Mouse (Mus musculus): ENCODE measurements at regions not wholly inside any gene's neighbourhood (a gene's known extent, or its start where the extent isn't known, plus 50 kb on each side); places are given as distances from the start of the nearest gene placed in this dataset.
A peak's percentile ranks its signal among the peaks of the same experiment; 100 is the strongest.
"Not testable (repeated sequence)": the region's sequence is repeated elsewhere in the genome, so short reads cannot be mapped to it uniquely, and the experiment has no call there.

- no peak for DNase-seq
Observed at GRCm38 (mm10) chr4:10670846-10671428, 203.4 kb upstream of the 2610301B20Rik start.

DNA sequence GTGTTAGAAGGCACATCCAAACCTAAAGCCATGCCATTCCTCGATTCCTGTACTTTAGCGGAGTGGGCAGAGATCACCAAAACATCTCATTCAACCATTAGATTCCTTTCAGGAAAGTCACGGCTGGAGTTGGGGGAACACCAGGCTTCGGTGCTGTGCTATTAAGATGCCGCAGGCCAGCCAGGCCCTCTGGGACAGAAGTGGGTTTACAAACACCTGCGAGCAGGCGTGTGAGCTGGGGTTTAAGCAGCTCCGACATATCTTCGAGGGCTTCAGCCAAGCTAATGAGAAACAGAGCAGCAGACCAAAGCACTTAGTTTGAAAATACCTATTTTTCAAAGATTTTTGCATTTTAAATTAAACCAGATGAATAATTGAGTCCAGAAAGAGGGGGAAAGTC is 183.2 kb upstream of the 2610301B20Rik start:
- no peak for DNase-seq

DNA sequence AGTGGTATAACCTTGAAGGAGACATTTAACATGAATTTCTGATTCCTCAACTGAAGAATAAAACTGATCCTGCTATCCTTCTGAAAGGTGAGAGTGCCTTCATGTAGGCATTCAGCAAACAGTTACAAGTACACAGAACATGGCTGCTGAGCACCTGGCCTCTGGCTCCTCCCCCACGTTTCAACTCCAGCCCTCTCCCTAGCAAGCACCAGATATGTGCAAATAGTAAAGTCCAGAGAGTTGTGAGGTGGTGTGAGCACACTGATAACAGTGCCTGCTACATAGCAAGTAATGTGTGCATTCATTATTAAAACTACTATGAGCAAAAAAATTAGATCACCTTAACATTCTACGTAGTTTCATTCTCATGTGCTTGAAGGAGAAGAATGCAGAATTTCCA is 181.4 kb upstream of the 2610301B20Rik start:
- DNase-seq: no peak

DNA sequence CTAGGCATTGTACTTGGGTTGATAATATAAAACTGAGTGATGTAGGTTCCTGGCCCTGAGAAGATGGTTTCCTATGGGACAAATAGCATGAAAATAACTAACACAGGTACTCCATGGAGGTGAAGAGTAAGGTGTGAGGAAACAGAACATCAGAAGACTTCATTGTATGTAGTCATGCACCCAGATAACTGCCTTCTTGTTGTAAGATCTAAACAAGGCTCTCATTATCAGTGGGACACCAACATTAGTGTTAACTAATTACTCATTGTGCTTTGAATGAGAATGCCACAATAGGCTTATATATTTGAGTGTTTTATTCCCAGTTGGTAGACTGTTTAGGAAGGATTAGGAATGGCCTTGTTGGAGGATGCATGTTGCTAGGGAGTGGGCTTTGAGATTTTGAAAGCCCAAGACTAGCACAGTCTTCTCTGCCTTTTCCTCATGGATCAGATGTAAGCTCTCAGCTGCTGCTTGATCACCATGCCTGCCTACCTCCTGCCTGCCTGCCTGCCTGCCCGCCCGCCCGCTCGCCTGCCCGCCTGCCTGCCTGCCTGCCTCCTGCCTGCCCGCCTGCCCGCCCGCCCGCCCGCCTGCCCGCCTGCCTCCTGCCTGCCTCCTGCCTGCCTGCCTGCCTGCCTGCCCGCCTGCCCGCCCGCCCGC is 180.7 kb upstream of the 2610301B20Rik start:
- DNase-seq: no peak

DNA sequence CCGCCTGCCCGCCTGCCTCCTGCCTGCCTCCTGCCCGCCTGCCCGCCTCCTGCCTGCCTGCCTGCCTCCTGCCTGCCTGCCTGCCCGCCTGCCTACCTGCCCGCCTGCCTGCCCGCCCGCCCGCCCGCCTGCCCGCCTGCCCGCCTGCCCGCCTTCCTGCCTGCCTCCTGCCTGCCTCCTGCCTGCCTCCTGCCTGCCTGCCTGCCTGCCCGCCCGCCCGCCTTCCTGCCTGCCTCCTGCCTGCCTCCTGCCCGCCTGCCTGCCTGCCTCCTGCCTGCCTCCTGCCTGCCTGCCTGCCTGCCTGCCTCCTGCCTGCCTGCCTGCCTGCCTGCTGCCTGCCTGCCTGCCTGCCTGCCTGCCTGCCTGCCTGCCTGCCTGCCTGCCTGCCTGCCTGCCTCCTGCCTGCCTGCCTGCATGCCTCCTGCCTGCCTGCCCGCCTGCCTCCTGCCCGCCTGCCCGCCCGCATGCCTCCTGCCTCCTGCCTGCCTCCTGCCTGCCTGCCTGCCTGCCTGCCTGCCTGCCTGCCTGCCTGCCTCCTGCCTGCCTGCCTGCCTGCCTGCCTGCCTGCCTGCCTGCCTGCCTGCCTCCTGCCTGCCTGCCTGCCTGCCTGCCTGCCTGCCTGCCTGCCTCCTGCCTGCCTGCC is 180.1 kb upstream of the 2610301B20Rik start:
- not testable (repeated sequence) for DNase-seq

DNA sequence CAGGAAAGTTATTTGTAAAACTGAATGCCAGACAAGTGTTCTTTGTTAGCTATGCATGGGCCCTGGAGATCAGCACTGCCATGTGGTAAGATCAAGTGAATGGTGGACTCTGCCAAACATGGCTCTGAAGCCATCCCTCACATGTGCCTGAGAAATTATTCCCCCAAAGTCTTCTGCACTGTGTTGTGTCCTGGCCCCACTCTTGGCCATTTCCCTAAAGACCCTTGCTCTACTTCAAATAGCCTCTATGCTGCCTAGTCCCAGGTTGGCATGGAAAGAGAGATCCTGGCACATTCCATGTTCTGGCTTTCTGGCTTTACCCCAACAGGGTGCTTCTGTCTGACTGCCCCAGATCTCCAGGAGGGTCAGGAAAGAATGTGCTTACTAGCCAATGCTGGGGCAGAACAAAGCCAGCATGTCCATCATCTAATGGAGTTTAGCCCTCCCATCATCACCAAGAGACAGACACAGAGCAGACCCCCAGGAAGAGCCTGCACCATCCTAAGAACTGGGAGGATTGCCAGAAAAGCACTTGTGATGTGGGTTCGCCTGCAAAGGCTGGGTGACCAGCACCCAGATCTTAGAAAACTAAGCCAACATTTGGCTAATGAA is 177.0 kb upstream of the 2610301B20Rik start:
- no peak for DNase-seq

DNA sequence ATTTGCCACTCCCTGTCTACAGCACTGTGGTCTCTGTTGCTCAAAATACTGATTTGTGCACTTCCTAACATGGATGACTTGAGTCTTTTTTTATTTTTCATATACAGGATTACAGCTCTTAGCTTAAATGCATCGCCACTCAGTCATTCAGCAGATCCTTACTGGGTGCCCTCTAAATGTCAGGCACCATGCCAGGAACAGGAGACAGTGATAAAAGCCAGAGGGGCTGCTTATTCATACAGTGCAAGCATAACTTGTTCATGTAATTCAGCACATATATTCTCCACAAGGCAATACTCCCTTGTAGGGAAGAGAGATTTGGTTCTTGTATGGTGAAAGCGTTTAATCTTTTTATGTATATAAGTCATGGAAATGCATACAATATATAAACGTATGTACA is 175.7 kb upstream of the 2610301B20Rik start:
- peak; percentile 37 for DNase-seq

DNA sequence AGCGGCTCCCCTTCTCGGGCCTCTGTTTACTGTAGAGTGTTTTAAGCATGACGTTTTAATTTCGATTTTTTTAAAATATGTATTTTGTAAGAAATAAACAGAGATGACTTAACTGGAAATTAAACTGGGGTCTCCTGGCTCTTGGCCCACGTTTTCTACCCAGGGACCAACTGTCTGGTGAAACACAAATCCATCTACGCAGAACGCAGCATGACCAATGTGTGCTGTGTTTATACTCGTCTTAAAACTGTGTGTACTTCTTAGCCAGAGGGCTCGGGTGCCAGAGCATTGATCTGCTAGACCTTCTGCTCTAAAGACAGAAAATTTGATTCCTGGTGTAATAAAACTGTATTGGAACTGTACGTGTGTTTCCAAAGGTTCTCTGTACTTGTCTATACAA is 172.8 kb upstream of the 2610301B20Rik start:
- no peak for DNase-seq

DNA sequence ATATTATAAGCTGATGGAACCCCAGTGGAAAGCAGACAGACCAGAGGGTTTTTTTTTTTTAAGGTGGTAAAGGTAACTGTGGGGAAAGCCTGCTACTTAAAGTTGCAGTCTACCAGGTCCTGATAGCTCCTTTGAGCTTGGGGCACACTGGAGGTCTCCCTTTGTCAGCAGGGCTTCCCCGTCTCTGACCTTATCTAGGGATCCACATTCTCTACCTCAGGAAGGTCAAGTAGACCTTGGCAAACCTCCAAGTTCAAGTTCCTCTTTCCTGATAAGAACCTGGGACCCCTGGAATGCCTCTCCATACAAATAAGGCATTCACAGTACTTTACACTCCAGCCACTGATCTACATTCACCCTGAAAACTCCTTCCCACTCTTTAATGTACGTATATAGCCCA is 171.1 kb upstream of the 2610301B20Rik start:
- DNase-seq: no peak

GRCm38 (mm10) chr4:10707016-10707657 is 167.2 kb upstream of the 2610301B20Rik start:
- peak; percentile 42 for DNase-seq

DNA sequence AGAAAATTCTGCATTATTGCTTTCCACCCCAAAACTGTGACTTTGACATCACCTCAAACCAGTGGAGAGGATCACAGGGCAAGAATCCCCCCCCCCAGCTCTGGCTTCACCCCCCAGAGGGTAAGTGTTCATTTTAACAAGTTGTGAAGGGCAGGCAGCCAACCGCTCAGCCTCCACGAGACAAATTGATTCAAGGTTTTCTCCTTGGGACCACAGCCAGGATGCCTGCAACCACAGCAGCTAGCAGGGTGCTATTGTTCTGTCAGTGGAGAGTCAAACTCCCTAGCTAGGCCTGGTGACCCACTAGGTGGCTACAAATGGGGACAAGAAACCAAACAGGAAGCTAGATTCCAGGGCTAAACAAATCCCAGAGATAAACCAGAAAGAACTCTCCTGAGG is 166.6 kb upstream of the 2610301B20Rik start:
- DNase-seq: peak; percentile 86

- no peak for DNase-seq
Observed at GRCm38 (mm10) chr4:10711939-10712533, 162.3 kb upstream of the 2610301B20Rik start.

GRCm38 (mm10) chr4:10723341-10723740 is 151.0 kb upstream of the 2610301B20Rik start:
- no peak for DNase-seq

GRCm38 (mm10) chr4:10727894-10728293 is 146.4 kb upstream of the 2610301B20Rik start:
- no peak for DNase-seq

DNA sequence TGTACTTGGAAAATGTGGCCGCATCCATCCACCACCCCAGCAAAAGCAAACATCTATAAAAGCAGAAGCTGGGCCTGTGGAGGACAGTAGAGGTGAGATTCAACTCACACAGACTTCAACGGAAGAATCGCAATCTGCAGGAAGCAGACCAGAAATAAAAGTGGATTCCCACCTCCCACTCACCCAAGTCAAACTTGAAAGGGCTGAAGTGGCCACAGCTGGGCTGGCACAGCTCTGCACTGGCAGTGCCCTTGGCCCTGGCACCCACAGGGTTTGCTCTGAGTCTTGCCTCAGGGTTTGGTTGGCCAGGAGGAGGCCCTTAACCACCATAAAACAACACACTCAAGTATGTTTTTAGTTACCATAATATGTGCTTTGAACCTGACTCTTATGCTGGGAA is 129.1 kb upstream of the 2610301B20Rik start:
- no peak for DNase-seq

GRCm38 (mm10) chr4:10748816-10749215 is 125.5 kb upstream of the 2610301B20Rik start:
- no peak for DNase-seq

DNA sequence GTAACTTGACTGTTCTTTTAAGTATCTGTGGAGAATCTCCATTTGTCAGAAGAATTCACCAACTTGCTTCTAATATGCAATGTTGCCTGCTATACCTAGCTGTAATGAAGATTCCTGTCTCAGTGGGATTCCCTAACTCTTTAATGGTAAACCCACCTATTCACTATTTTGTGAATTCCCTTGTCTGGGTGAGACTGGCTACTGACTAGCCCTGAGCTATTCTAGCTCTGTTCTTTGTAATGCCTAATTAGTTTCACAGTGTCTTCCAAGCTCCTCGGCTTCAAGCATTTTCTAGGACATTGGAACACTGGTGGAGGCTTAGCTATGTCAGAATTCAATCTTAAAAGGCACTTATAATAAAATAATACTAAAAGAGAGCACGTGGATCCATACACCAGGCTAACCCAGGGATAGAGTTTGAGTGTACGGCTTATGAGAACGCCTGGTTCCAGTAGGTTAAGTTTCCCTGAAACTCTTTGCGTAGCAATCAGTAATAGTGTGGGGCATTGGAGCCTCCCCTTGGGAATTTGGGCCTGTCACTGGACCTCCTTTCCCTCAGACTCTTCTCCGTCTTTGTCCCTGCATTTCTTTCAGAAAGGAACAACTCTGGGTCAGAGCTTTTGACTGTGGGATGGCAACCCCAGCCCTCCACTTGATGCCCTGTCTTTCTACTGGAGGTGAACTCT is 123.8 kb upstream of the 2610301B20Rik start:
- not testable (repeated sequence) for DNase-seq

DNA sequence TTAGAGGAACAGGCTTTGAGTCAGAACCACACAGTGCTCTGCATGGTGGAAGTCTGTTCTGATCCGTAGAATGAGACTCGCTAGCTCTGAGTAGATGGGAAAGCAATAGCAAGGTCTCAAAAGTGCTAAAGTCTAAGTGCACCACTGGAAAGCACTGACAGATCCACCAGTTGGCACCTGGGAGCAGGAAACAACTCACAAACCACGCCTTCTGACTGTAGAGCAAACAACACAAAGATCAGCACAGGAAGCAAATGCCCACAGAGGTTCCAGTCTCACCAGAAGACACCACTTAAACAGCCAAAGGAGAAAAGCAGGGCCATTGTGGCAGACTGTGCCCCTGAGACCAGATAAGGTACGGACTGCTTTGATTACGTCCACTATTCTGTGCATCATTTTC is 121.1 kb upstream of the 2610301B20Rik start:
- no peak for DNase-seq

GRCm38 (mm10) chr4:10759491-10759890 is 114.8 kb upstream of the 2610301B20Rik start:
- DNase-seq: no peak

GRCm38 (mm10) chr4:10767676-10768075 is 106.6 kb upstream of the 2610301B20Rik start:
- DNase-seq: peak; percentile 20

DNA sequence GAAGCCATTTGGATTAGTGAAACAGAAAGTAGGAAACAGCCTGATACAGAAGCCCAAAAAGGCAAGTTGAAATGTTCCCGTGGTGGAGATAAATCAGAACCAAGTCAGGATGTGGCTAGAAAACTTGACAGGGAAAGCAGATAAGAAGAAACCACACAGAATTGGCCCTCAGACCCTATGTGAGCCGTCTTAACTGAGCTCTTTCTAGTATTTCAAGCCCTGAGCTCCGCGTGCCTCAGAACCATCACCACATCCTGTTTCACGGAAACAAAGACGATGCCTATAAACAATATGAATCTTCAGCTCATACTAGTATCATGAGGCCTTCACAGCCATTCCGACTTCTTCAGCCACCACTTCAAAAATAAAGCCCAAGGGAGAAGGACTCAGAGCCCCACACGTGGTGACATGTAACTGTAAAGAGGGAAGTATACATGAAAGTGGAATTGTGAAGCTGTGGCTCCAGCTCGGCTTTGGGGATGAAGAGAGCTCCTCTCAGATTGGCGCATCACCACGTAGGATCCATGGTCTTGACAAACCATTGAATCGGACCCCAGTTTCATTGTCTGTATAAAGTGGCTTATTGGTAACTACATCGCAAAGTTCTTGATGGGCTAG is 104.2 kb upstream of the 2610301B20Rik start:
- DNase-seq: no peak

Data from adrenal gland, postnatal 10 days (tissue).